Mouse (Mus musculus) midbrain, embryonic 15.5 days (tissue): ENCODE measurements around the gene Cpa3. TPM values are rescaled to one million over a fixed set of nuclear protein-coding genes. Genes with fewer than 3 reads are reported as not detected.

Source experiments
- ATAC-seq: fragments of 200-750 bp; cut with Nextera tagmentation; replicated peaks from 2 replicates; pipeline ENCODE4 v1.8.0; 2017; ENCODE audit warnings: moderate TSS enrichment
- H3K27ac ChIP-seq: fragments of 300-500 bp; sonication (generic); 2 replicates; pipeline ENCODE4 v1.5.1; 2015; ENCODE audit warnings: mild to moderate bottlenecking, inconsistent platforms
- H3K27me3 ChIP-seq: fragments of 300-500 bp; sonication (generic); replicated peaks from 2 replicates; pipeline ENCODE4 v1.6.1; 2015; ENCODE audit warnings: inconsistent platforms
- H3K36me3 ChIP-seq: fragments of 300-500 bp; sonication (generic); replicated peaks from 2 replicates; pipeline ENCODE4 v1.6.1; 2015; ENCODE audit warnings: inconsistent platforms
- H3K4me1 ChIP-seq: fragments of 300-500 bp; sonication (generic); 2 replicates; pipeline ENCODE4 v1.6.1; 2015; ENCODE audit warnings: inconsistent platforms
- H3K4me2 ChIP-seq: fragments of 300-500 bp; sonication (generic); 2 replicates; pipeline ENCODE4 v1.6.1; 2015; ENCODE audit warnings: inconsistent platforms, mild to moderate bottlenecking, moderate library complexity
- H3K4me3 ChIP-seq: fragments of 300-500 bp; sonication (generic); 2 replicates; pipeline ENCODE4 v1.5.1; 2015; ENCODE audit warnings: mild to moderate bottlenecking, inconsistent platforms
- H3K9ac ChIP-seq: fragments of 300-500 bp; sonication (generic); 2 replicates; pipeline ENCODE4 v1.6.1; 2015; ENCODE audit warnings: mild to moderate bottlenecking, inconsistent platforms
- H3K9me3 ChIP-seq: fragments of 300-500 bp; sonication (generic); 2 replicates; pipeline ENCODE4 v1.6.1; 2016; ENCODE audit warnings: inconsistent platforms
- WGBS: fragments of 180-500 bp; shearing (Covaris S2); methylation state at CpG from one replicate; pipeline ENCODE4 v1.1.7; 2015; ENCODE audit warnings: mixed read lengths; 5-methylcytosine and 5-hydroxymethylcytosine counted together
- polyA plus RNA-seq: library from polyadenylated mRNA; unstranded; fragments of >200 nt; fragmentation: Nextera tagmentation; extraction: Ambion mirVana; gene quantifications from 2 replicates; pipeline ENCODE4 v1.2.1, GENCODE M21; 2015

Gene Cpa3
- polyA plus RNA-seq: 0.15 and 1.3 TPM in 2 replicates

- Histone ChIP-seq H3K4me1 (no peaks in the 10 kb centered on the region), H3K36me3 (no peaks in the 10 kb centered on the region), H3K27ac (no peak within 1 kb of the TSS), H3K4me3 (no peak within 1 kb of the TSS), H3K27me3 (no peaks in the 10 kb centered on the region), H3K4me2 (no peak within 1 kb of the TSS), H3K9ac (no peak within 1 kb of the TSS), H3K9me3 (no peaks in the 10 kb centered on the region)
- 87% methylated on average over 3 of the region's 3 CpGs for WGBS
- no peak for ATAC-seq
Observed at GRCm38 (mm10) chr3:20242050-20242449, at the start of gene Cpa3. Cpa3 (minus strand) TSS chr3:20242181.

- H3K9me3 ChIP-seq: no peaks in the 10 kb centered on the region
Observed at GRCm38 (mm10) chr3:20291370-20291769, 49.4 kb upstream of the Cpa3 start.

GRCm38 (mm10) chr3:20288761-20289160, 46.8 kb upstream of the Cpa3 start:
- no peaks in the 10 kb centered on the region for H3K4me1 ChIP-seq
- WGBS: 89% methylated on average over 2 of the region's 2 CpGs
- no peak overlapping the region for H3K9ac ChIP-seq
- no peaks in the 10 kb centered on the region for H3K36me3 ChIP-seq
- ATAC-seq: no peak
- H3K27me3 ChIP-seq: no peaks in the 10 kb centered on the region
- no peak overlapping the region for H3K27ac ChIP-seq
- H3K9me3 ChIP-seq: no peaks in the 10 kb centered on the region
- H3K4me3 ChIP-seq: no peak overlapping the region
- no peak overlapping the region for H3K4me2 ChIP-seq

More at GRCm38 (mm10) chr3:20291370-20291769, 49.4 kb upstream of the Cpa3 start:
- Histone ChIP-seq H3K27ac (no peak overlapping the region), H3K36me3 (no peaks in the 10 kb centered on the region), H3K9ac (no peak overlapping the region), H3K4me2 (no peak overlapping the region), H3K4me1 (no peaks in the 10 kb centered on the region), H3K27me3 (no peaks in the 10 kb centered on the region), H3K4me3 (no peak overlapping the region)
- no peak for ATAC-seq

- no peaks in the 10 kb centered on the region for H3K36me3 ChIP-seq
- H3K9me3 ChIP-seq: no peaks in the 10 kb centered on the region
- no peak for ATAC-seq
- 57% methylated on average over 1 of the region's 1 CpGs for WGBS
- no peaks in the 10 kb centered on the region for H3K4me1 ChIP-seq
- no peak overlapping the region for H3K9ac ChIP-seq
- H3K4me3 ChIP-seq: no peak overlapping the region
- no peak overlapping the region for H3K27ac ChIP-seq
- H3K4me2 ChIP-seq: no peak overlapping the region
- H3K27me3 ChIP-seq: no peaks in the 10 kb centered on the region
Observed at GRCm38 (mm10) chr3:20281796-20282195, 39.8 kb upstream of the Cpa3 start.

GRCm38 (mm10) chr3:20275633-20276032, 33.7 kb upstream of the Cpa3 start, which contains the start of gene Cpb1:
Cpb1 (minus strand) TSS chr3:20275733.
- Histone ChIP-seq H3K9me3 (no peaks in the 10 kb centered on the region), H3K9ac (no peak within 1 kb of the TSS), H3K27ac (no peak within 1 kb of the TSS), H3K4me2 (no peak within 1 kb of the TSS), H3K4me1 (no peaks in the 10 kb centered on the region), H3K36me3 (no peaks in the 10 kb centered on the region), H3K27me3 (no peaks in the 10 kb centered on the region), H3K4me3 (no peak within 1 kb of the TSS)
- no peak for ATAC-seq
- WGBS: 91% methylated on average over 3 of the region's 3 CpGs

- peak; percentile 63; the same call in 1 of the 2 replicates for ATAC-seq
- no peaks in the 10 kb centered on the region for H3K9me3 ChIP-seq
- no peak overlapping the region for H3K27ac ChIP-seq
- H3K4me2 ChIP-seq: no peak overlapping the region
- 55% methylated on average over 9 of the region's 9 CpGs for WGBS
- no peaks in the 10 kb centered on the region for H3K4me1 ChIP-seq
- no peak overlapping the region for H3K9ac ChIP-seq
- H3K27me3 ChIP-seq: no peaks in the 10 kb centered on the region
- no peaks in the 10 kb centered on the region for H3K36me3 ChIP-seq
- no peak overlapping the region for H3K4me3 ChIP-seq
Observed at GRCm38 (mm10) chr3:20254566-20255479, 12.8 kb upstream of the Cpa3 start.

GRCm38 (mm10) chr3:20243913-20244312, 1.9 kb upstream of the Cpa3 start:
- no peaks in the 10 kb centered on the region for H3K4me1 ChIP-seq
- 92% methylated on average over 1 of the region's 1 CpGs for WGBS
- no peaks in the 10 kb centered on the region for H3K36me3 ChIP-seq
- no peaks in the 10 kb centered on the region for H3K27me3 ChIP-seq
- H3K4me2 ChIP-seq: no peak overlapping the region
- no peak overlapping the region for H3K4me3 ChIP-seq
- no peak for ATAC-seq
- no peak overlapping the region for H3K9ac ChIP-seq
- H3K27ac ChIP-seq: no peak overlapping the region
- H3K9me3 ChIP-seq: no peaks in the 10 kb centered on the region

GRCm38 (mm10) chr3:20239741-20240140, 2.2 kb downstream of the Cpa3 start:
- Histone ChIP-seq H3K4me3 (no peak overlapping the region), H3K9ac (no peak overlapping the region), H3K36me3 (no peaks in the 10 kb centered on the region), H3K27me3 (no peaks in the 10 kb centered on the region), H3K4me2 (no peak overlapping the region), H3K4me1 (no peaks in the 10 kb centered on the region), H3K9me3 (no peaks in the 10 kb centered on the region), H3K27ac (no peak overlapping the region)
- WGBS: 85% methylated on average over 3 of the region's 3 CpGs
- ATAC-seq: no peak

- no peaks in the 10 kb centered on the region for H3K36me3 ChIP-seq
- no peaks in the 10 kb centered on the region for H3K4me1 ChIP-seq
- no peak overlapping the region for H3K9ac ChIP-seq
- no peaks in the 10 kb centered on the region for H3K27me3 ChIP-seq
- ATAC-seq: no peak
- no peak overlapping the region for H3K27ac ChIP-seq
- H3K4me3 ChIP-seq: no peak overlapping the region
- 85% methylated on average over 1 of the region's 1 CpGs for WGBS
- no peak overlapping the region for H3K4me2 ChIP-seq
- H3K9me3 ChIP-seq: no peaks in the 10 kb centered on the region
Observed at GRCm38 (mm10) chr3:20236965-20237364, 5.0 kb downstream of the Cpa3 start.

- no peak overlapping the region for H3K4me3 ChIP-seq
- no peaks in the 10 kb centered on the region for H3K4me1 ChIP-seq
- H3K27ac ChIP-seq: no peak overlapping the region
- no peaks in the 10 kb centered on the region for H3K27me3 ChIP-seq
- no peak for ATAC-seq
- H3K9me3 ChIP-seq: no peaks in the 10 kb centered on the region
- WGBS: 96% methylated on average over 1 of the region's 1 CpGs
- H3K36me3 ChIP-seq: no peaks in the 10 kb centered on the region
- no peak overlapping the region for H3K4me2 ChIP-seq
- H3K9ac ChIP-seq: no peak overlapping the region
Observed at GRCm38 (mm10) chr3:20229027-20229426, 13.0 kb downstream of the Cpa3 start.

- no peaks in the 10 kb centered on the region for H3K4me1 ChIP-seq
- no peaks in the 10 kb centered on the region for H3K36me3 ChIP-seq
- no peak overlapping the region for H3K4me2 ChIP-seq
- H3K9me3 ChIP-seq: no peaks in the 10 kb centered on the region
- no peak overlapping the region for H3K27ac ChIP-seq
- H3K9ac ChIP-seq: no peak overlapping the region
- no peaks in the 10 kb centered on the region for H3K27me3 ChIP-seq
- WGBS: 81% methylated on average over 2 of the region's 2 CpGs
- H3K4me3 ChIP-seq: no peak overlapping the region
- ATAC-seq: no peak
Observed at GRCm38 (mm10) chr3:20225429-20225828, 16.6 kb downstream of the Cpa3 start.

- Histone ChIP-seq H3K27ac (no peak overlapping the region), H3K4me1 (no peaks in the 10 kb centered on the region), H3K9ac (no peak overlapping the region), H3K36me3 (no peaks in the 10 kb centered on the region), H3K9me3 (no peaks in the 10 kb centered on the region), H3K27me3 (no peaks in the 10 kb centered on the region), H3K4me3 (no peak overlapping the region), H3K4me2 (no peak overlapping the region)
- no peak for ATAC-seq
- WGBS: 92% methylated on average over 9 of the region's 9 CpGs
Observed at GRCm38 (mm10) chr3:20222926-20223698, 18.9 kb downstream of the Cpa3 start.
